Comparison of ENCODE assay signal across 7 mouse cellular contexts in genomic region chr7:120910172-120910571, GRCm38 (mm10). TPM values are rescaled to one million over a fixed set of nuclear protein-coding genes. Genes with fewer than 3 reads are reported as not detected.
A peak's percentile ranks its signal among the peaks of the same experiment; 100 is the strongest.
DNase-seq lines count a peak whose midpoint lies in the region; ATAC-seq and TF ChIP-seq lines count a peak whose summit lies in the region.
"Not testable (repeated sequence)": the region's sequence is repeated elsewhere in the genome, so short reads cannot be mapped to it uniquely, and the experiment has no call there.

No protein-coding gene starts in this region.

- not testable (repeated sequence) for H3K27ac ChIP-seq in forebrain, postnatal 0 days (ENCODE audit: low read depth, low read length); hindbrain, postnatal 0 days; left cerebral cortex, adult 2 months; testis, adult 2 months (ENCODE audit: control insufficient read depth, insufficient read depth, low read depth, low read length)

- POLR2A ChIA-PET in Patski (lab: Charles Lee) = not testable (repeated sequence)

- ATAC-seq in Patski; forebrain, postnatal 0 days; hindbrain, postnatal 0 days: not testable (repeated sequence)
- peak; percentile 36; the same call in 1 of the 2 replicates for ATAC-seq in megakaryocyte progenitor cell, adult 5-6 weeks (replicated peaks; ENCODE audit: poor library complexity)

- peak; percentile 38 for DNase-seq in CD4-positive, CD25-positive, alpha-beta regulatory T cell, adult 2 months (ENCODE audit: low read depth, low spot score)
- DNase-seq in Patski (ENCODE audit: low read depth, low spot score); forebrain, postnatal 0 days; hindbrain, postnatal 0 days (ENCODE audit: low spot score); left cerebral cortex, adult 2 months (ENCODE audit: extremely low spot score in 1 of 2, low spot score in 2 of 2): not testable (repeated sequence)

- H3K27me3 ChIP-seq in Patski; forebrain, postnatal 0 days (ENCODE audit: insufficient read depth, low read length); hindbrain, postnatal 0 days (ENCODE audit: insufficient read depth, low read length); testis, adult 2 months (ENCODE audit: control insufficient read depth, insufficient read depth, low read length): not testable (repeated sequence)

- in situ Hi-C loops in Patski (cut with MboI; ENCODE audit: low pct_unique_long_range_greater_than_20kb) = loop anchor here (5.0 to 10.0 kb wide), 4 partner anchors 68 to 275 kb away; partner anchors contain the start of genes Eef2k, Mosmo, Pdzd9 and Uqcrc2

- not testable (repeated sequence) for H3K9me3 ChIP-seq in forebrain, postnatal 0 days (ENCODE audit: low read length); hindbrain, postnatal 0 days (ENCODE audit: low read length)

- H3K4me1 ChIP-seq in forebrain, postnatal 0 days (ENCODE audit: insufficient read depth); hindbrain, postnatal 0 days (ENCODE audit: insufficient read depth, low read length); testis, adult 2 months (ENCODE audit: control insufficient read depth, insufficient read depth, low read length): not testable (repeated sequence)

- not testable (repeated sequence) for H3K4me2 ChIP-seq in forebrain, postnatal 0 days (ENCODE audit: low read depth); hindbrain, postnatal 0 days (ENCODE audit: low read depth, low read length)

- not testable (repeated sequence) for H3K4me3 ChIP-seq in forebrain, postnatal 0 days (ENCODE audit: low read depth, low read length); hindbrain, postnatal 0 days (ENCODE audit: low read length); left cerebral cortex, adult 2 months; testis, adult 2 months (ENCODE audit: control insufficient read depth, low read depth, low read length)

- CTCF ChIA-PET in Patski (lab: Charles Lee) = interaction anchor here (0.9 kb wide), 1 partner anchor 43 kb away, joined by 3 read pairs; no protein-coding TSS in a partner anchor

- WGBS in forebrain, postnatal 0 days = 77% methylated on average over 3 of the region's 3 CpGs
- 77% methylated on average over 3 of the region's 3 CpGs for WGBS in hindbrain, postnatal 0 days

- TF ChIP-seq CTCF in Patski (IDR thresholded peaks at IDR 0.05) = peak; percentile 17
- TF ChIP-seq CTCF in forebrain, postnatal 0 days (IDR thresholded peaks at IDR 0.05; ENCODE audit: low read depth) = 0 out of 2 replicates have a peak, but pooled peaks have one; percentile 11
- TF ChIP-seq CTCF in hindbrain, postnatal 0 days (IDR thresholded peaks at IDR 0.05; ENCODE audit: low read depth) = peak; percentile 34
- peak; percentile 24; the same call in 1 of the 2 replicates for TF ChIP-seq CTCF in left cerebral cortex, adult 2 months (IDR thresholded peaks at IDR 0.05)
- peak; percentile 6; the same call in 1 of the 2 replicates for TF ChIP-seq CTCF in testis, adult 2 months (IDR thresholded peaks at IDR 0.05; ENCODE audit: control insufficient read depth, insufficient read depth, insufficient replicate concordance, low read depth, low read length)

- intact Hi-C loops in left cerebral cortex, adult 2 months (cut with DNase I) = loop anchor here (10.0 kb wide), 1 partner anchor 235 kb away; the partner anchor contains the start of genes Mosmo and Pdzd9

- TF ChIP-seq POLR2A in testis, adult 2 months (IDR thresholded peaks at IDR 0.05; ENCODE audit: control insufficient read depth, low read depth, low read length) = not testable (repeated sequence)

- not testable (repeated sequence) for H3K9ac ChIP-seq in forebrain, postnatal 0 days; hindbrain, postnatal 0 days (replicated peaks; ENCODE audit: low read length)

- not testable (repeated sequence) for H3K36me3 ChIP-seq in forebrain, postnatal 0 days (ENCODE audit: insufficient read depth); hindbrain, postnatal 0 days (ENCODE audit: insufficient read depth, low read length); testis, adult 2 months (ENCODE audit: control insufficient read depth, insufficient read depth, low read length)

RNA-seq across cellular contexts. Expression of gene Polr3e, which starts 7.4 kb away (rescaled TPM):
- polyA plus RNA-seq in Patski (2021) = 27.2 TPM
- total RNA-seq in forebrain, postnatal 0 days (2014; rRNA removed) = 28.3 and 31.2 TPM in 2 replicates
- polyA plus RNA-seq in forebrain, postnatal 0 days (2015; fragmentation: Nextera tagmentation; extraction: Ambion mirVana) = 18.1 and 20.9 TPM in 2 replicates
- total RNA-seq in hindbrain, postnatal 0 days (2014; rRNA removed) = 21.1 and 25.2 TPM in 2 replicates
- polyA plus RNA-seq in hindbrain, postnatal 0 days (2015; fragmentation: Nextera tagmentation; extraction: Ambion mirVana) = 17.1 and 20.0 TPM in 2 replicates
- 10 to 100 TPM; 26.4 to 27.8 TPM for total RNA-seq in left cerebral cortex, adult 2 months (2021)
- total RNA-seq in megakaryocyte progenitor cell, adult 5-6 weeks (2015) = 14.0 and 15.1 TPM in 2 replicates
- 32.6 and 33.0 TPM in 2 replicates for total RNA-seq in megakaryocyte progenitor cell, adult 5-6 weeks (2017)
- polyA plus RNA-seq in testis, adult 2 months (2012; rRNA removed) = 25.8 and 26.9 TPM in 2 replicates
